Mouse (Mus musculus) limb, embryonic 12.5 days (tissue): ENCODE results near the gene Tanc2. TPM values are rescaled to one million over a fixed set of nuclear protein-coding genes. Genes with fewer than 3 reads are reported as not detected.

Experiments
- ATAC-seq: fragments of 200-750 bp; cut with Nextera tagmentation; 2 replicates; pipeline ENCODE4 v1.8.0; 2017; ENCODE audit warnings: low read depth, moderate TSS enrichment; ENCODE audit not compliant: insufficient number of reproducible peaks, insufficient read depth, low FRiP score, low TSS enrichment
- H3K27ac ChIP-seq: fragments of 300-500 bp; sonication (generic); 2 replicates; pipeline ENCODE4 v1.5.1; 2016; ENCODE audit warnings: mild to moderate bottlenecking, moderate library complexity
- H3K27me3 ChIP-seq: fragments of 300-500 bp; sonication (generic); 2 replicates; pipeline ENCODE4 v1.6.1; 2016; ENCODE audit warnings: mild to moderate bottlenecking, moderate library complexity
- H3K36me3 ChIP-seq: fragments of 300-500 bp; sonication (generic); 2 replicates; pipeline ENCODE4 v1.6.1; 2016; ENCODE audit warnings: mild to moderate bottlenecking, moderate library complexity
- H3K4me1 ChIP-seq: fragments of 300-500 bp; sonication (generic); replicated peaks from 2 replicates; pipeline ENCODE4 v1.6.1; 2016
- H3K4me2 ChIP-seq: fragments of 300-500 bp; sonication (generic); 2 replicates; pipeline ENCODE4 v1.6.1; 2016; ENCODE audit warnings: mild to moderate bottlenecking, moderate library complexity
- H3K4me3 ChIP-seq: fragments of 300-500 bp; sonication (generic); replicated peaks from 2 replicates; pipeline ENCODE4 v1.5.1; 2016; ENCODE audit warnings: mild to moderate bottlenecking
- H3K9ac ChIP-seq: fragments of 300-500 bp; sonication (generic); replicated peaks from 2 replicates; pipeline ENCODE4 v1.6.1; 2016; ENCODE audit warnings: mild to moderate bottlenecking, moderate library complexity
- H3K9me3 ChIP-seq: fragments of 300-500 bp; sonication (generic); 2 replicates; pipeline ENCODE4 v1.6.1; 2016; ENCODE audit warnings: mild to moderate bottlenecking, moderate library complexity
- WGBS: fragments of 180-500 bp; shearing (Covaris S2); methylation state at CpG from one replicate; pipeline ENCODE4 v1.1.7; 2016; 5-methylcytosine and 5-hydroxymethylcytosine counted together
- polyA plus RNA-seq: library from polyadenylated mRNA; unstranded; fragments of >200 nt; fragmentation: Nextera tagmentation; extraction: Ambion mirVana; gene quantifications from 2 replicates; pipeline ENCODE4 v1.2.1, GENCODE M21; 2016

Gene Tanc2
- polyA plus RNA-seq, 1 experiment from 2014 or later, result 8.5 TPM

- no peak for ATAC-seq
- peaks cover 5% of the 10 kb centered on the region; the same call in 1 of the 2 replicates for H3K4me1 ChIP-seq
- 90% methylated on average over 20 of the region's 20 CpGs for WGBS
Measured at GRCm38 (mm10) chr11:105922769-105923663, 333.2 kb downstream of the Tanc2 start.

DNA sequence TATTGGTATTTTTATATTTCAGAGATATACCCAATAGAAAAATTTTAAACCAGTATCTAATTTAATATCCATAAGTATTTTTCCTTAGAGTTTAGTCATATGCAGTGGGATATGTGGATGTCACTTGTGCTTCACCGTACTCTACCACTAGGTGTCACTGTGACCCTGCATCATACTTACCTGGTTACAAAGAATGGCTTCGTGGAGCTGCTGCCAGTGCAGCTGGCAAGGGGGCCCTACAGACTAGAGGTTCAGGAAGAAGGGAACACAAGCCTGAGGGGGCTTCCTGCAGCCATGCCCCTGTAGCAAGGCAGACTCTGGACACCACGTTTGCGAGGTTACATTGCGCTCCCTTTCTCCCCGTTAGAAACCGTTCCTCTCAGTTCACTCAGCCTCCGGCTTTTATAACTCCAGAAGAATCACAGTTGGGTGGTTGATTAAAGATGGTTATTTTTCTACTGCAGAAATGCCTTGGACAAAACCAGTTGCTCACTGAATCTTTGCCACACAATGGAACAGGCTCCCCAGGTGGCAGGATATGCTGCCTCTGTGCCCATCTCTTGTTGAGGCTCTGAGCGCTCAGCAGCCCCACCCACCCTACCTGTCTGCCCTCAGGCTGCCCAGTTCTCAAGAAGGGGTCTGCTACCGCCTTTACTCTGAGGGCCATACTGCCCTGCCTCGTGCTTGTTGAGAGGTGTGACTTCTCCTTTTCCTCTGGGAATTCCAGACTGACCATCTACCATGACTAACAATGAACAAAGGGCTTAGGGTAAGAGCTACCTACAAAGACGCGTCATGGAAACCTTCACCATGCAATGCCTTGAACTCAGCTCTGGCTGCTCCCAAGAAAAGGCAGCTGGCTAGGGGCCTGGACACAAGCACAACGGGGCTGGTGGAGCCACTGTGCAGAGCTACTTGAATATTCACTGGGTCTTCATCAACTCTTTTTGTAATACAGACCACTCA lies 337.6 kb downstream of the Tanc2 start:
- no peak overlapping the region for H3K9ac ChIP-seq
- ATAC-seq, result 0 out of 2 replicates have a peak, but pooled peaks have one; percentile 10
- WGBS, result 56% methylated on average over 14 of the region's 14 CpGs
- H3K4me3 ChIP-seq, result no peak overlapping the region
- H3K4me1 ChIP-seq, result peaks cover 5% of the 10 kb centered on the region; the same call in 1 of the 2 replicates
- H3K36me3 ChIP-seq, result peaks cover 10% of the 10 kb centered on the region; the same call in 1 of the 2 replicates
- H3K27me3 ChIP-seq, result no peaks in the 10 kb centered on the region
- H3K27ac ChIP-seq, result no peak overlapping the region
- no peak overlapping the region for H3K4me2 ChIP-seq
- no peaks in the 10 kb centered on the region for H3K9me3 ChIP-seq

More at GRCm38 (mm10) chr11:105922769-105923663, 333.2 kb downstream of the Tanc2 start:
- H3K4me2 ChIP-seq, result no peak overlapping the region
- no peak overlapping the region for H3K4me3 ChIP-seq
- no peaks in the 10 kb centered on the region for H3K27me3 ChIP-seq
- peaks cover 31% of the 10 kb centered on the region for H3K36me3 ChIP-seq
- no peak overlapping the region for H3K9ac ChIP-seq
- no peak overlapping the region for H3K27ac ChIP-seq
- H3K9me3 ChIP-seq, result no peaks in the 10 kb centered on the region

GRCm38 (mm10) chr11:105928171-105928570 lies 338.4 kb downstream of the Tanc2 start:
- peaks cover 5% of the 10 kb centered on the region; the same call in 1 of the 2 replicates for H3K4me1 ChIP-seq
- no peak for ATAC-seq
- 78% methylated on average over 5 of the region's 5 CpGs for WGBS
- H3K9me3 ChIP-seq, result no peaks in the 10 kb centered on the region
- H3K9ac ChIP-seq, result no peak overlapping the region
- H3K27me3 ChIP-seq, result no peaks in the 10 kb centered on the region
- no peak overlapping the region for H3K4me3 ChIP-seq
- peaks cover 2% of the 10 kb centered on the region; the same call in 1 of the 2 replicates for H3K36me3 ChIP-seq
- H3K27ac ChIP-seq, result no peak overlapping the region
- no peak overlapping the region for H3K4me2 ChIP-seq

DNA sequence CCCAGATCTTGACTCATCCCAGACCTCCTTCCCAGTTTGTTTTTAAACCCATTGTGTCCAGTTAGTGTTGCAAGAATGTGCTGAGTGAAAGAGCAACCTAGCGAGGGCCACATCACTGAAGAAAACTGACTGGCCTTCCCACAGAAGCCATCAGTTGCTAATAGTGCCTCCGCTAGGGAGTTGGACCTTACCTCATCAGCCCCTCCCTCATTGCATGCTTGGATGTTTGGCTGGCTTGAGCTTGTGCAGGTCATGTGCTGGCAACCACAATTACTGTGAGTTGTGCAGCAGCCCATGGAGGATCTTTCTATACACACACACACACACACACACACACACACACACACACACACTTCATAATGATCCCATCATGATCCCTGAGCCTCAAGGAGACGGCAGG lies 341.6 kb downstream of the Tanc2 start:
- H3K9ac ChIP-seq, result no peak overlapping the region
- ATAC-seq, result no peak
- H3K36me3 ChIP-seq, result no peaks in the 10 kb centered on the region
- no peak overlapping the region for H3K27ac ChIP-seq
- no peak overlapping the region for H3K4me3 ChIP-seq
- no peaks in the 10 kb centered on the region for H3K27me3 ChIP-seq
- H3K4me2 ChIP-seq, result no peak overlapping the region
- 83% methylated on average over 3 of the region's 3 CpGs for WGBS
- no peaks in the 10 kb centered on the region for H3K9me3 ChIP-seq
- H3K4me1 ChIP-seq, result peaks cover 5% of the 10 kb centered on the region; the same call in 1 of the 2 replicates

DNA sequence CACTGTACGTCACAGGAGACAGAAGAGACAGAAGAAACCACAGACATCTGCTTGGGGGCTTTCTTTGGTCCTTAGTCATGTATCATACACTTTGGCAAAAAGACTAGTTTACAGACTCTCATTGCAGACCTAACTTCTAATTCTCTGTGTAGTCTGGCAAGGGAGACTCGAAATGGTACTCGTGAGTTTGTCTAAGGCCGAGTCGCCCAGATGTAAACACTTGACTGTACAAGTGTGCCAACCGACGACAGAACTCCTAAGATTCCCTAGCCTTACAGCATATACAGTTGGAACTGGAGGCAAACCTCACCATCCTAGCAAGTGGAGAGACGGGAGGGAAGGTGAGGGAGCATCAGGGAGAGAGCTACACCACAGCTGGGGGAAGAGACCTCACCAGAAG lies 344.0 kb downstream of the Tanc2 start:
- H3K4me2 ChIP-seq, result no peak overlapping the region
- WGBS, result 86% methylated on average over 8 of the region's 8 CpGs
- no peak overlapping the region for H3K4me3 ChIP-seq
- H3K9ac ChIP-seq, result no peak overlapping the region
- no peak overlapping the region for H3K27ac ChIP-seq
- H3K9me3 ChIP-seq, result no peaks in the 10 kb centered on the region
- H3K4me1 ChIP-seq, result no peaks in the 10 kb centered on the region
- H3K27me3 ChIP-seq, result no peaks in the 10 kb centered on the region
- no peak for ATAC-seq
- H3K36me3 ChIP-seq, result no peaks in the 10 kb centered on the region

DNA sequence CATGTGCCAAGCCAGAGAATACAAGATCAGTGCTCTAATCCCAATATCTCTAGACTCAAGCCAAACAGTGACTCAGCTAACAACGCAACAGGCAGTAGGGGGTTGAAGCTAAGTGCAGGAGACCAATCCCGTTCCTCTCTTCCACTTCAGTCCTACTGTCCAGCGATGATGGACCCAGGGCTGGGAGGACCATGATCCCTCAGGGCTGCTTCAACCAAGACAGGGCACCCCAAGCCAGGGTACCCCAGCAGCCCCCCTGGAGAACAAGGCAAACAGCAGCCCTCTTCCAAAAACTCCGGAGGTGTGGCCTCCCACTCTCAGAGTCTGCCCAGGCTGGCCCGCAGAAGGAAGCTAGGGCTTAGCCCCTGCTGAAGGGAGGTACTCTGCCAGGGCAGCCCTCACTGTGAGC lies 344.5 kb downstream of the Tanc2 start:
- Histone ChIP-seq H3K4me3 (no peak overlapping the region), H3K9ac (0 out of 2 replicates have a peak overlapping the region, but pooled peaks have one; percentile 18), H3K36me3 (no peaks in the 10 kb centered on the region), H3K4me2 (no peak overlapping the region), H3K27ac (no peak overlapping the region), H3K9me3 (no peaks in the 10 kb centered on the region), H3K27me3 (no peaks in the 10 kb centered on the region), H3K4me1 (no peaks in the 10 kb centered on the region)
- no peak for ATAC-seq
- WGBS, result 76% methylated on average over 5 of the region's 5 CpGs

DNA sequence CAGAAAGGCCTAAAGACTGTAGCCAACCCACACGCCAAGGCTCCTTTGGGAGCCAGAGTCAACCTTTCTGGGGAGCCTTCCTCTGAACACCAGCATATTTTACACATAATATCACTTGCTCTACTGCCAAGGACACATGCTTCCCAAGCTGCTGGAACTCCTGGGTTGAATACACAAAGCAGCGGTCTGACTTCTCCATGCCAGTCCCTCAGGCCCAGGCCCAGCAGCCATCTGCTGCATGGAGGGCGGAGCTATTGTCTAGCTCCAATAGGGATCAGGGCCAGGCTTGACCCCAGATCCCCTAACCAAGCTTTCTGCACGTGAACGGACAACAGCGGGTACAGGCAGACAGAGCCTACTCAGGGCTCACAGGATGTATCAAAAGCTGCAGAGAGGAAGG lies 345.0 kb downstream of the Tanc2 start:
- Histone ChIP-seq H3K9me3 (no peaks in the 10 kb centered on the region), H3K4me1 (no peaks in the 10 kb centered on the region), H3K36me3 (no peaks in the 10 kb centered on the region), H3K9ac (no peak overlapping the region), H3K4me2 (no peak overlapping the region), H3K27ac (no peak overlapping the region), H3K27me3 (no peaks in the 10 kb centered on the region), H3K4me3 (no peak overlapping the region)
- ATAC-seq, result no peak
- 60% methylated on average over 6 of the region's 6 CpGs for WGBS

DNA sequence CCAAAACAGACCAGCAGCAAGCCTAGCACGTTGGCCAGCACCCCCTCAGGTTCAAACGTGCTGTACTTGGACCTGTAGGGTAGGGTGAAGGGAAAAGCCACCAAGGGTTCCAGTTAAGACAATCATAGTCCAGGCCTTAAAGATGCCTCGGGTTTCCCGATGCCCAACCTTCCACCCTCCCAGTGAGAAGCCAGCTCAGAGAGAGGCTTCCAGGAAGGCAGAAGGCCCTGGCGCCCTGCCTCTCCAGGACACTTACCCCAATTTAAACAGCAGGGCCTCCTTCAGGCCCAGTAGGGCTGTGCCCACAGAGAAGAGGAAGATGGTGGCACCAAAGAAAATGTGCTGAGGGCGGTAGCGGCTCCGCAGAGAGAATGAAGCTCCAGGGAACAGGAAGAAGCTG lies 345.7 kb downstream of the Tanc2 start:
- H3K27me3 ChIP-seq, result no peaks in the 10 kb centered on the region; the same call in 1 of the 2 replicates
- H3K9ac ChIP-seq, result no peak overlapping the region
- H3K4me1 ChIP-seq, result no peaks in the 10 kb centered on the region
- ATAC-seq, result no peak
- no peaks in the 10 kb centered on the region for H3K9me3 ChIP-seq
- WGBS, result 88% methylated on average over 8 of the region's 8 CpGs
- no peak overlapping the region for H3K4me2 ChIP-seq
- no peaks in the 10 kb centered on the region for H3K36me3 ChIP-seq
- no peak overlapping the region for H3K27ac ChIP-seq
- H3K4me3 ChIP-seq, result no peak overlapping the region

DNA sequence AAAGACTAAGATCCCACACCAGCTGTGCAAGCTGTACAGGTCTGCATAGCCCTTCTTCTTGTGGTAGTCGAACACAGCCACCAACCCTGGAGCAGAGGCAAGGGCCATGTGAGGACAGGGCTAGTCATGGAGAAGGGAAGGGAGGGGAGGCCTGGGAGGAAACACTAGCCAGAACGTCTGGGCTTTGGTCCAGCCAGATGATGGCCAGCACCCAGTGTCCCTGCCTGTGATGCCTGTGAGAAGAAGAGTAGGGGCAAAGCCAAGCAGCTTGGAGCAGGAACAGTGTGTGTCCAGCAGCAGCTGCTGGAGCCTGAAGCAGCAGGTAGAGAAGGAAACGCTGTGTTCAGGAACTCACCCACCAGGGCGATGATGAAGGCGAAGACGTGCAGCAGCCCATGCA lies 346.4 kb downstream of the Tanc2 start:
- H3K9ac ChIP-seq, result no peak overlapping the region
- ATAC-seq, result no peak
- WGBS, result 87% methylated on average over 6 of the region's 6 CpGs

GRCm38 (mm10) chr11:105936974-105937373 lies 347.2 kb downstream of the Tanc2 start:
- H3K27ac ChIP-seq, result no peak overlapping the region
- 89% methylated on average over 3 of the region's 3 CpGs for WGBS
- no peaks in the 10 kb centered on the region for H3K9me3 ChIP-seq
- H3K27me3 ChIP-seq, result peaks cover 2% of the 10 kb centered on the region; the same call in 1 of the 2 replicates
- no peak overlapping the region for H3K4me3 ChIP-seq
- no peak for ATAC-seq
- peaks cover 5% of the 10 kb centered on the region; the same call in 1 of the 2 replicates for H3K4me1 ChIP-seq
- no peaks in the 10 kb centered on the region for H3K36me3 ChIP-seq
- H3K4me2 ChIP-seq, result no peak overlapping the region
- H3K9ac ChIP-seq, result no peak overlapping the region

More for the DNA sequence above, 346.4 kb downstream of the Tanc2 start:
- Histone ChIP-seq H3K4me3 (no peak overlapping the region), H3K27ac (no peak overlapping the region), H3K27me3 (no peaks in the 10 kb centered on the region; the same call in 1 of the 2 replicates), H3K36me3 (no peaks in the 10 kb centered on the region), H3K4me2 (no peak overlapping the region), H3K9me3 (no peaks in the 10 kb centered on the region), H3K4me1 (no peaks in the 10 kb centered on the region)

DNA sequence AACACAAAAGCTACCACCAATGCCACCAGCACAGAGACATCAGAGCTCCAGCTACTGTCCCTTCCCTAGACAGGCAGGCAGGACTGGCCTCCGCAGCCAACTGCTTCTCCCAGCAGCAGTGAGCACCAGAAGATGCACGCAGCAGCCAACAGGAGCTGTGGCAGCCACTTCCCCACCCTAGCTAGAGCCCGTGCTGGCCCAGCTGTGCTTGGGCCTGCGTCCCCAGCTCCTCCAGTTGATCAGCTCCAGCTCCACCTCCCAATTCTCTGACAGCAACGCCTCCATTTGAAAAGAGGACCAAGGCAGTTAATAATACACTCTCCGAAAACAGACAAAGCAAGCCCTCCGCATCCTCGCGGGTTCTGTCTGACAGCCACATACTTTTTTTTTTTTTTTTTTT lies 349.0 kb downstream of the Tanc2 start:
- WGBS, result 70% methylated on average over 9 of the region's 9 CpGs
- Histone ChIP-seq H3K36me3 (no peaks in the 10 kb centered on the region), H3K4me3 (no peak overlapping the region), H3K9me3 (no peaks in the 10 kb centered on the region), H3K27me3 (peaks cover 12% of the 10 kb centered on the region), H3K4me1 (peaks cover 16% of the 10 kb centered on the region; the same call in 1 of the 2 replicates), H3K27ac (no peak overlapping the region), H3K4me2 (no peak overlapping the region), H3K9ac (no peak overlapping the region)
- ATAC-seq, result no peak
